Mouse (Mus musculus): ENCODE data around the gene Atp5s.

DNA sequence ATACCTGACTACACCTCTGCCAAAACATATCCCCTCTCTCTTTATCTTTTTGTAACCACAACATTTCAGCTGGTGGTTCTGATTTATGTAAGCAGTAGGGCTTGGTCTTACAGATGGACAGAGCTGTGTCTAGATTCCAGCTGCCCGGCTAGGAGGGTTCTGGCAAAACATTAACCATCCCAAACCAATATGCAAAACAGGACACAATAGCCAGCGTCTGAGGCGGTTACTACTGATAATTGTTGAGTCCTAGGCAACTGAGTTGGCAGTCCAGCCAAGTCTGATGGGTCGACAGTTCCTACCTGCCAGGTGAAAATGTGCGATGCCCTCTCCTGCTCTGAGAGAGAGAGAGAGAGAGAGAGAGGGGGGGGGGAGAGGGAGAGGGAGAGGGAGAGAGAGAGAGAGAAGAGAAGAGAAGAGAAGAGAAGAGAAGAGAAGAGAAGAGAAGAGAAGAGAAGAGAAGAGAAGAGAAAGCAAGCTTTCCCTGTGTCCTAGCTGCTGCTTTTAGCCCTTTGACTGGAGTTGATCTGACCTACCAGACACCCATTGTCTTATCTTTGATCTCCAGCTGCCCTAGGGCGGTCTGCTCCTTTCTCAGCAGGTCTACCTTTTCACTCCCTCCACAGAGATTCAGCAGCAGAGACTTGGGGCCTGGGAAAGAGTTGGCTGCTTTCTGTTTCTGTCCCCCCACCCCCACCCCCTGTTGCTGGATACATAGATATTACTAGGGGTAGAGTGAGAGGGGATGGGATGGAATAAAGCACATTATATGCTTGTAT, 58.7 kb downstream of the Atp5s start:
- TF ChIP-seq CTCF (IDR thresholded peaks at IDR 0.05) (no peak), POLR2A (IDR thresholded peaks at IDR 0.05; ENCODE audit: insufficient read depth, low read depth, low read length) (no peak), EP300 (IDR thresholded peaks at IDR 0.05; ENCODE audit: insufficient read depth, low read depth, low read length) (no peak)

All from heart, adult 2 months (tissue).